Mouse (Mus musculus): ENCODE measurements around the gene Spocd1. TPM values are rescaled to one million over a fixed set of nuclear protein-coding genes. Genes with fewer than 3 reads are reported as not detected.
"Not testable (repeated sequence)": the region's sequence is repeated elsewhere in the genome, so short reads cannot be mapped to it uniquely, and the experiment has no call there.

Spocd1 gene
- polyA plus RNA-seq, 1 experiment from 2014 or later = 0.07 TPM

DNA sequence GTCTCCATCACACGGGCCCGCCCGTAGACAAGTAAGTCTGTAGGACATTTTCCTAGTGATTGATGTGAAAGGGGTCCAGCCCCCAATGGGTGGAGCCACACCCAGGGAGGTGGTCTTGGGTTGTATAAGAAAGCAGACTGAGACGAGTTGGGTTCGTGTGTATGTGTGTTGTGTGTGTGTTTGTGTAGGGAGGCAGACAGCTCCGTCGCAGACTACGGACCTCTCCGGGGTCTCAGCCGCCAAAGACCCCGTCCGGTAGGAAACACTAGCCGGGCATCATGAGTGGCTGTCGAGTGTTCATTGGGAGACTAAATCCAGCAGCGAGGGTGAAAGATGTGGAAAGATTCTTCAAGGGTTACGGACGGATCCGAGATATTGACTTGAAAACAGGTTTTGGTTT is 30.2 kb upstream of the Spocd1 start:
- H3K4me2 ChIP-seq; H3K36me3 ChIP-seq (ENCODE audit: control insufficient read depth, insufficient read depth, low read length); H3K9ac ChIP-seq (ENCODE audit: low read depth, low read length); H3K4me1 ChIP-seq (replicated peaks; ENCODE audit: control insufficient read depth, insufficient read depth, low read length); H3K27ac ChIP-seq (ENCODE audit: low read depth, low read length); DNase-seq (ENCODE audit: low spot score); ATAC-seq (replicated peaks; ENCODE audit: low FRiP score); H3K9me3 ChIP-seq (ENCODE audit: control insufficient read depth, low read length); H3K4me3 ChIP-seq (ENCODE audit: low read depth, low read length); H3K27me3 ChIP-seq (replicated peaks; ENCODE audit: control insufficient read depth, insufficient read depth, low read length): not testable (repeated sequence)
- 89% methylated on average over 18 of the region's 18 CpGs for WGBS

DNA sequence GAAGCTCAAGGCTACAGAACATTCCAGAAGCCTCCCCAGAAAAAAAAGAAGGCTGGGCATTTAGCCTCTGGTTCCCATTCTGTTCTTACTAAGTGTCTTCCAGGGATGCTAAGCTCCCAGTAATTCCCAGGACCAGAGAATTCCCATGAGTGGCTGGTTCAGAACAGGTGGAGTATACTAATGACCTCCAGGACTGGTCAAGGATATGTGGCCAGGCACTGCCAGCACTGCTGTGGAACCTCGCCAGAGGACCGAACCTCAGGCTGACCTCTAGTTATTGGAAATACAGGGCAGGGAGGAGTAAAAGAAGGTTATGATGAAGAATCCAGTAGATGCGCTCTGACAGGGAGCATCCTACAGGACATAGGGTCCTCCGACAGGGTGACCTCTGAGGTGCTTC is 26.7 kb upstream of the Spocd1 start:
- 77% methylated on average over 4 of the region's 4 CpGs for WGBS
- H3K4me1 ChIP-seq (replicated peaks; ENCODE audit: control insufficient read depth, insufficient read depth, low read length) = peaks cover 2% of the 10 kb centered on the region; the same call in 1 of the 2 replicates
- no peak overlapping the region for H3K27ac ChIP-seq (ENCODE audit: low read depth, low read length)
- H3K9me3 ChIP-seq (ENCODE audit: control insufficient read depth, low read length) = no peaks in the 10 kb centered on the region
- no peak overlapping the region for H3K4me2 ChIP-seq
- H3K27me3 ChIP-seq (replicated peaks; ENCODE audit: control insufficient read depth, insufficient read depth, low read length) = no peaks in the 10 kb centered on the region
- no peak overlapping the region for H3K4me3 ChIP-seq (ENCODE audit: low read depth, low read length)
- H3K9ac ChIP-seq (ENCODE audit: low read depth, low read length) = no peak overlapping the region
- DNase-seq (ENCODE audit: low spot score) (no peak), ATAC-seq (replicated peaks; ENCODE audit: low FRiP score) (no peak)
- H3K36me3 ChIP-seq (ENCODE audit: control insufficient read depth, insufficient read depth, low read length) = no peaks in the 10 kb centered on the region

DNA sequence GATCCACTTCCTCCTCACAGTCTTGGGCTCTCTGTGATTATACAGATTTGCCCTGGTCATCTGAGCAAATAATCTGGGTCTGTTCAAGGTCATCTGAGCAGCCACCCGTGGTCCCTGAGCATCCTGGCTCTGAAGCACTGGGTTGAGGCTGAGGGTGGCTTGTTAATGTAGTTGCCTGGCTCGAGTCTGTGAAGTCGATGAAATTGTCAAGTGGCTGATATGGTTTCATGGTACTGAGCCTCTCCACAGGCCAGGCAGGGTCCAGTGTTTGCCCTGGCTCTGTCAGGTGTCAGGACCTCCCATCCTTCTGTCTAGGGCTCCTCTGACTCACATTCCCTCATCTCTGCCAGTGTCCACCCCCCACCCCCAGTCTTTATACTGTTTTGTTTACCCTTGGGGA is 25.5 kb upstream of the Spocd1 start:
- no peaks in the 10 kb centered on the region for H3K27me3 ChIP-seq (replicated peaks; ENCODE audit: control insufficient read depth, insufficient read depth, low read length)
- H3K4me2 ChIP-seq = no peak overlapping the region
- no peak overlapping the region for H3K4me3 ChIP-seq (ENCODE audit: low read depth, low read length)
- no peak overlapping the region for H3K27ac ChIP-seq (ENCODE audit: low read depth, low read length)
- DNase-seq (ENCODE audit: low spot score) = no peak
- peaks cover 2% of the 10 kb centered on the region; the same call in 1 of the 2 replicates for H3K4me1 ChIP-seq (replicated peaks; ENCODE audit: control insufficient read depth, insufficient read depth, low read length)
- H3K36me3 ChIP-seq (ENCODE audit: control insufficient read depth, insufficient read depth, low read length) = no peaks in the 10 kb centered on the region
- H3K9me3 ChIP-seq (ENCODE audit: control insufficient read depth, low read length) = no peaks in the 10 kb centered on the region
- ATAC-seq (replicated peaks; ENCODE audit: low FRiP score) = no peak
- WGBS = 47% methylated on average over 3 of the region's 3 CpGs
- no peak overlapping the region for H3K9ac ChIP-seq (ENCODE audit: low read depth, low read length)

DNA sequence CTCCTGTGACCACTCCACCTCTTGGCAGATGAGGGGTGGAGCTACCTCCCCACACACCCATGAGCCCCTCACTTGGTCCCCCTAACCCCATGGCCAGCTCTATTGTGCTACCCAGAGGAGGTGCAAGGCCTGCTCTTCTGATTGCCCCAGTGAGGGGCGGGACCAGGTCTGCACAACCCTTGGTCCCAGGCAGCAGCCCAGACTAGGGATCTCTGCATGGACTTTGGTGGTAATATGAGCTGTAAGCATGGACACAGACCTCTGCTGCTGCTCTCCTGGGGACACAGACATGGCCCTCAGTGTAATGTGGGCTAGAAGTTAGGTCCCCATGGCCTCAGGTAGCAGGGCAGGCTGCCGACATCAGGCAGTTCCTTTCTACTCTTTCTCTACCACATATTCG is 24.0 kb upstream of the Spocd1 start:
- H3K4me2 ChIP-seq = no peak overlapping the region
- ATAC-seq (replicated peaks; ENCODE audit: low FRiP score) (no peak), DNase-seq (ENCODE audit: low spot score) (no peak)
- 72% methylated on average over 3 of the region's 3 CpGs for WGBS
- H3K27me3 ChIP-seq (replicated peaks; ENCODE audit: control insufficient read depth, insufficient read depth, low read length) = no peaks in the 10 kb centered on the region
- H3K9ac ChIP-seq (ENCODE audit: low read depth, low read length) = no peak overlapping the region
- H3K9me3 ChIP-seq (ENCODE audit: control insufficient read depth, low read length) = no peaks in the 10 kb centered on the region
- H3K36me3 ChIP-seq (ENCODE audit: control insufficient read depth, insufficient read depth, low read length) = no peaks in the 10 kb centered on the region
- no peak overlapping the region for H3K4me3 ChIP-seq (ENCODE audit: low read depth, low read length)
- no peak overlapping the region for H3K27ac ChIP-seq (ENCODE audit: low read depth, low read length)
- peaks cover 2% of the 10 kb centered on the region; the same call in 1 of the 2 replicates for H3K4me1 ChIP-seq (replicated peaks; ENCODE audit: control insufficient read depth, insufficient read depth, low read length)

DNA sequence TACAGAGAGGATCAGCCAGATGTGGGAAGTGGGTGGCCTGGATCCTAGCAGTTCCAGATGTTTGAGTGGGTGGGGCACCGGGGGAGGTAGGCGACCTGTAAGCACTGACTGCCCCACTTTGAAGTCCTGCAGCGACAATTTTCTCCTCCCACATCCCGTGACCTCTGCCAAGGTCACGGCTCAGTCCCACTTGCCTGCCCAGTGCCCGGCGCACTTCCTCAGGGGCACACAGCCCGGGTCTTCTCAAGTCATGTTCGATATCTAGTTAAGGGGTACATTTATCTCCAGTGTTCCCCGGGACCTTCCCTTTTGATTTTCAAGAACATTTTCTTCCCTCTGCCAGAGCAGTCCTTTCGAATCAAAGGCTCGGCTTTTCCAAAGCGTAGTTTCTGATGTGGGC is 23.0 kb upstream of the Spocd1 start:
- Histone ChIP-seq H3K27ac (ENCODE audit: low read depth, low read length) (no peak overlapping the region), H3K36me3 (ENCODE audit: control insufficient read depth, insufficient read depth, low read length) (no peaks in the 10 kb centered on the region)
- WGBS = 67% methylated on average over 13 of the region's 13 CpGs

GRCm38 (mm10) chr4:129908836-129909235 is 20.2 kb upstream of the Spocd1 start:
- H3K36me3 ChIP-seq (ENCODE audit: control insufficient read depth, insufficient read depth, low read length) = no peaks in the 10 kb centered on the region
- no peak overlapping the region for H3K27ac ChIP-seq (ENCODE audit: low read depth, low read length)
- no peaks in the 10 kb centered on the region for H3K9me3 ChIP-seq (ENCODE audit: control insufficient read depth, low read length)
- no peak overlapping the region for H3K4me3 ChIP-seq (ENCODE audit: low read depth, low read length)
- no peaks in the 10 kb centered on the region for H3K27me3 ChIP-seq (replicated peaks; ENCODE audit: control insufficient read depth, insufficient read depth, low read length)
- DNase-seq (ENCODE audit: low spot score) = no peak
- H3K9ac ChIP-seq (ENCODE audit: low read depth, low read length) = no peak overlapping the region
- no peak for ATAC-seq (replicated peaks; ENCODE audit: low FRiP score)
- no peak overlapping the region for H3K4me2 ChIP-seq
- peaks cover 3% of the 10 kb centered on the region for H3K4me1 ChIP-seq (replicated peaks; ENCODE audit: control insufficient read depth, insufficient read depth, low read length)
- 59% methylated on average over 3 of the region's 3 CpGs for WGBS

More for the DNA sequence above, 23.0 kb upstream of the Spocd1 start:
- no peak overlapping the region for H3K9ac ChIP-seq (ENCODE audit: low read depth, low read length)
- no peak overlapping the region for H3K4me2 ChIP-seq
- ATAC-seq (replicated peaks; ENCODE audit: low FRiP score) = no peak
- H3K9me3 ChIP-seq (ENCODE audit: control insufficient read depth, low read length) = no peaks in the 10 kb centered on the region
- H3K4me1 ChIP-seq (replicated peaks; ENCODE audit: control insufficient read depth, insufficient read depth, low read length) = peaks cover 2% of the 10 kb centered on the region; the same call in 1 of the 2 replicates
- H3K4me3 ChIP-seq (ENCODE audit: low read depth, low read length) = no peak overlapping the region
- DNase-seq (ENCODE audit: low spot score) = no peak
- H3K27me3 ChIP-seq (replicated peaks; ENCODE audit: control insufficient read depth, insufficient read depth, low read length) = no peaks in the 10 kb centered on the region

GRCm38 (mm10) chr4:129909261-129909731 is 19.8 kb upstream of the Spocd1 start:
- H3K4me2 ChIP-seq = no peak overlapping the region
- H3K4me3 ChIP-seq (ENCODE audit: low read depth, low read length) = no peak overlapping the region
- DNase-seq (ENCODE audit: low spot score) = no peak
- H3K27me3 ChIP-seq (replicated peaks; ENCODE audit: control insufficient read depth, insufficient read depth, low read length) = no peaks in the 10 kb centered on the region
- no peak for ATAC-seq (replicated peaks; ENCODE audit: low FRiP score)
- WGBS = 36% methylated on average over 4 of the region's 4 CpGs
- no peak overlapping the region for H3K9ac ChIP-seq (ENCODE audit: low read depth, low read length)
- H3K9me3 ChIP-seq (ENCODE audit: control insufficient read depth, low read length) = no peaks in the 10 kb centered on the region
- H3K36me3 ChIP-seq (ENCODE audit: control insufficient read depth, insufficient read depth, low read length) = no peaks in the 10 kb centered on the region
- H3K27ac ChIP-seq (ENCODE audit: low read depth, low read length) = no peak overlapping the region
- peaks cover 7% of the 10 kb centered on the region for H3K4me1 ChIP-seq (replicated peaks; ENCODE audit: control insufficient read depth, insufficient read depth, low read length)

DNA sequence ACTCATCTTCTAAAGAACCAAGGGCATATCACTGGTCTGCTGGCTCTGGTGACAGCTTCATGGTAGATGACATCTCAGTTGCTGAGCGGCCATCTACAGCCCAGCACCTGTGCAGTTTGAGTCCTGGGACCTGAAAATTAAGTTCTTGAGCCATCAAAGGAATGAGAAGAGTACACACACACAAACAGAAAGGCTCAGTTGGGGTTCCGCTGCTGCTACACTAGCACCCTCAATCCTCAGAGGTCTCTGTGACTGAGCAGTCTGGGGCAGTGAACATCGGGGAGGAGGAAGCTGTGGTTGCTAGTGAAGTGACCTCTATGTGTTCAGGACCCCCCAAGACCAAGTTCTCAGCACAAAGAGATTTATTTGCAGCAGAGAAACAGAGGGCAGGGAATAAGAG is 16.1 kb upstream of the Spocd1 start:
- Histone ChIP-seq H3K9me3 (ENCODE audit: control insufficient read depth, low read length) (no peaks in the 10 kb centered on the region), H3K4me1 (replicated peaks; ENCODE audit: control insufficient read depth, insufficient read depth, low read length) (peaks cover 6% of the 10 kb centered on the region), H3K27ac (ENCODE audit: low read depth, low read length) (no peak overlapping the region), H3K4me3 (ENCODE audit: low read depth, low read length) (no peak overlapping the region), H3K36me3 (ENCODE audit: control insufficient read depth, insufficient read depth, low read length) (no peaks in the 10 kb centered on the region), H3K4me2 (no peak overlapping the region), H3K9ac (ENCODE audit: low read depth, low read length) (no peak overlapping the region), H3K27me3 (replicated peaks; ENCODE audit: control insufficient read depth, insufficient read depth, low read length) (no peaks in the 10 kb centered on the region)
- 61% methylated on average over 3 of the region's 3 CpGs for WGBS
- DNase-seq (ENCODE audit: low spot score) = no peak
- ATAC-seq (replicated peaks; ENCODE audit: low FRiP score) = no peak

DNA sequence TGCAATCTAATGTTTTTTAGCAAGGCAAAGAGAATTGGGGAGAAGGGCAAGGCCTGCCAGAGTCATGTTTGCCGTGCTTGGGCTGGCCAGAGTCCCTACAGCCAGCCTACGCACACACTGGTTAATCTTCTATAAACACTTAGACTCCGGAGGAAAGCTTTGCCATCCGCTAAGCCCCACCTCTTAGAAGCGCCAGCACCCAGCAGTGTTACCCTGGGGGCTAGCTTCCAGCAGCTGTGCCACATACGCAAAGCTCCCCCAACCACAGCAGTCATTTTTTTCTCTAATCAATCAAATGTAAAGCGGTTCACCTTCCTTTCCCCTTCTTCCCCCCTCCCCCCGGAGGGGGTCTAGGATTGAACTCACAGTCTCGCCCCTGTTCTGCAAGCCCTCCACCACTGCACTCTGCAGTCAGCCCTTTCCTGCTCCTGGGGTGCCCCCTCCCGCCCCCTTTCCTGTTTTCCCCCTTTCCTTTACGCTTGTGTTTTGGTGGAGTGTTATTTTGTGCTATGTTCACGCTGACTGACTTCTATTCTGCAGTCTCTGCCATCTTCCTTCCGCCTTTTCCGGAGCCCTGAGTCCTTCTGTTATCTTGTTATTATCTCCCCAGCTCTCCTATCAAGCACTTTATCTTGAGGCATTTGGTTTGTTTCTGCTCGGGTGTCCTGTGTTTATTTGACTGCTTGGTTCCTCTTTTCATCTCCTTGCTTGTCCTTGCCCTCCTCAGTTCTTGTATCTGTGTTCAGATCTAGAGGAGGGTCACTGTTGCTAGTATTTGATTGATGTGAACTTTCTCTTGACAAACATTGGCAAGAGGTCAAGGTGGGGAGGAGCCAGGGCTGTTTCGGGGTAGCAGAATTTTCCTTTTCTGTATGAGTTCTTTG is 15.0 kb upstream of the Spocd1 start:
- H3K4me2 ChIP-seq = peak overlapping the region; percentile 36
- DNase-seq (ENCODE audit: low spot score) (no peak), ATAC-seq (replicated peaks; ENCODE audit: low FRiP score) (no peak)
- H3K9me3 ChIP-seq (ENCODE audit: control insufficient read depth, low read length) = no peaks in the 10 kb centered on the region
- H3K9ac ChIP-seq (ENCODE audit: low read depth, low read length) = no peak overlapping the region
- H3K36me3 ChIP-seq (ENCODE audit: control insufficient read depth, insufficient read depth, low read length) = no peaks in the 10 kb centered on the region
- H3K27ac ChIP-seq (ENCODE audit: low read depth, low read length) = 0 out of 2 replicates have a peak overlapping the region, but pooled peaks have one; percentile 2
- no peak overlapping the region for H3K4me3 ChIP-seq (ENCODE audit: low read depth, low read length)
- peaks cover 6% of the 10 kb centered on the region for H3K4me1 ChIP-seq (replicated peaks; ENCODE audit: control insufficient read depth, insufficient read depth, low read length)
- no peaks in the 10 kb centered on the region for H3K27me3 ChIP-seq (replicated peaks; ENCODE audit: control insufficient read depth, insufficient read depth, low read length)
- 3% methylated on average over 16 of the region's 16 CpGs for WGBS

All from liver, embryonic 11.5 days (tissue).